Mouse (Mus musculus) heart, embryonic 11.5 days (tissue): ENCODE data around the gene Fam219b. TPM values are rescaled to one million over a fixed set of nuclear protein-coding genes. Genes with fewer than 3 reads are reported as not detected.
A peak's percentile ranks its signal among the peaks of the same experiment; 100 is the strongest.

Experiments
- ATAC-seq: fragments of 200-750 bp; cut with Nextera tagmentation; replicated peaks from 2 replicates; pipeline ENCODE4 v1.8.0; 2017; ENCODE audit warnings: moderate library complexity; ENCODE audit not compliant: insufficient number of reproducible peaks, low FRiP score, low TSS enrichment
- H3K27ac ChIP-seq: fragments of 300-500 bp; sonication (generic); 2 replicates; pipeline ENCODE4 v1.5.1; 2014; ENCODE audit warnings: mild to moderate bottlenecking, low read depth, low read length
- H3K27me3 ChIP-seq: fragments of 300-500 bp; sonication (generic); 2 replicates; pipeline ENCODE4 v1.6.1; 2014; ENCODE audit warnings: mild to moderate bottlenecking, low read length, mixed read lengths; ENCODE audit not compliant: control insufficient read depth, insufficient read depth
- H3K36me3 ChIP-seq: fragments of 300-500 bp; sonication (generic); 2 replicates; pipeline ENCODE4 v1.6.1; 2014; ENCODE audit warnings: mild to moderate bottlenecking, low read length, moderate library complexity, mixed read lengths; ENCODE audit not compliant: control insufficient read depth, insufficient read depth
- H3K4me1 ChIP-seq: fragments of 300-500 bp; sonication (generic); 2 replicates; pipeline ENCODE4 v1.6.1; 2014; ENCODE audit warnings: low read length; ENCODE audit not compliant: control insufficient read depth, insufficient read depth
- H3K4me2 ChIP-seq: fragments of 300-500 bp; sonication (generic); 2 replicates; pipeline ENCODE4 v1.6.1; 2014; ENCODE audit warnings: mild to moderate bottlenecking, moderate library complexity
- H3K4me3 ChIP-seq: fragments of 300-500 bp; sonication (generic); 2 replicates; pipeline ENCODE4 v1.5.1; 2014; ENCODE audit warnings: low read depth, low read length
- H3K9ac ChIP-seq: fragments of 300-500 bp; sonication (generic); 2 replicates; pipeline ENCODE4 v1.6.1; 2014; ENCODE audit warnings: mild to moderate bottlenecking, low read depth, low read length, moderate library complexity
- H3K9me3 ChIP-seq: fragments of 300-500 bp; sonication (generic); replicated peaks from 2 replicates; pipeline ENCODE4 v1.6.1; 2016; ENCODE audit warnings: low read length; ENCODE audit not compliant: control insufficient read depth
- WGBS: fragments of 180-500 bp; shearing (Covaris S2); extraction: QIAGEN DNeasy Blood & Tissue Kit; methylation state at CpG from one replicate; pipeline ENCODE4 v1.1.7; 2014; ENCODE audit not compliant: insufficient replicate concordance; 5-methylcytosine and 5-hydroxymethylcytosine counted together
- polyA plus RNA-seq: library from polyadenylated mRNA; unstranded; fragments of >200 nt; fragmentation: Nextera tagmentation; extraction: Ambion mirVana; gene quantifications from 2 replicates; pipeline ENCODE4 v1.2.1, GENCODE M21; 2014

The Fam219b gene
- polyA plus RNA-seq, 1 experiment from 2014 or later, result 12.6 TPM

- peaks cover 52% of the 10 kb centered on the region for H3K27me3 ChIP-seq
- peak overlapping the region; percentile 42 for H3K4me3 ChIP-seq
- no peaks in the 10 kb centered on the region for H3K9me3 ChIP-seq
- peak overlapping the region; percentile 86 for H3K4me2 ChIP-seq
- no peak overlapping the region for H3K27ac ChIP-seq
- H3K9ac ChIP-seq, result no peak overlapping the region
- no peak for ATAC-seq
- peaks cover 38% of the 10 kb centered on the region for H3K4me1 ChIP-seq
- no peaks in the 10 kb centered on the region for H3K36me3 ChIP-seq
- WGBS, result 4% methylated on average over 23 of the region's 23 CpGs
Measured at GRCm38 (mm10) chr9:57502911-57503621, 34.3 kb upstream of the Fam219b start.

- under 1% methylated on average over 46 of the region's 46 CpGs for WGBS
- Histone ChIP-seq H3K36me3 (no peaks in the 10 kb centered on the region), H3K4me1 (peaks cover 38% of the 10 kb centered on the region), H3K9ac (no peak within 1 kb of the TSS), H3K4me2 (peak within 1 kb of the TSS; percentile 86), H3K27me3 (peaks cover 52% of the 10 kb centered on the region), H3K4me3 (peak within 1 kb of the TSS; percentile 42), H3K9me3 (no peaks in the 10 kb centered on the region), H3K27ac (no peak within 1 kb of the TSS)
- peak; percentile 52; the same call in 1 of the 2 replicates for ATAC-seq
Measured at GRCm38 (mm10) chr9:57503622-57504380, 33.5 kb upstream of the Fam219b start, which contains the start of gene Rpp25. Gene Rpp25 (plus strand): TSS chr9:57504026.

- Histone ChIP-seq H3K4me2 (peak overlapping the region; percentile 86), H3K27ac (no peak overlapping the region), H3K9me3 (no peaks in the 10 kb centered on the region), H3K4me3 (peak overlapping the region; percentile 42), H3K4me1 (peaks cover 38% of the 10 kb centered on the region), H3K27me3 (peaks cover 52% of the 10 kb centered on the region), H3K9ac (no peak overlapping the region), H3K36me3 (no peaks in the 10 kb centered on the region)
- ATAC-seq, result peak; percentile 45
- WGBS, result 1% methylated on average over 34 of the region's 34 CpGs
Measured at GRCm38 (mm10) chr9:57504381-57504700, 33.0 kb upstream of the Fam219b start.

- ATAC-seq, result no peak
- 45% methylated on average over 10 of the region's 10 CpGs for WGBS
- peak overlapping the region; percentile 86 for H3K4me2 ChIP-seq
- H3K4me3 ChIP-seq, result peak overlapping the region; percentile 42; the same call in 1 of the 2 replicates
- no peak overlapping the region for H3K9ac ChIP-seq
- no peak overlapping the region for H3K27ac ChIP-seq
- H3K27me3 ChIP-seq, result peaks cover 51% of the 10 kb centered on the region
- H3K9me3 ChIP-seq, result no peaks in the 10 kb centered on the region
- no peaks in the 10 kb centered on the region for H3K36me3 ChIP-seq
- peaks cover 38% of the 10 kb centered on the region for H3K4me1 ChIP-seq
Measured at GRCm38 (mm10) chr9:57504891-57505290, 32.4 kb upstream of the Fam219b start.

GRCm38 (mm10) chr9:57505700-57506099 lies 31.6 kb upstream of the Fam219b start:
- Histone ChIP-seq H3K4me2 (peak overlapping the region; percentile 86), H3K27me3 (peaks cover 43% of the 10 kb centered on the region), H3K27ac (peak overlapping the region; percentile 73), H3K9me3 (no peaks in the 10 kb centered on the region), H3K4me1 (peaks cover 38% of the 10 kb centered on the region), H3K9ac (peak overlapping the region; percentile 6; the same call in 1 of the 2 replicates), H3K4me3 (no peak overlapping the region), H3K36me3 (no peaks in the 10 kb centered on the region)
- WGBS, result 2% methylated on average over 8 of the region's 8 CpGs
- peak; percentile 87 for ATAC-seq

GRCm38 (mm10) chr9:57510577-57510976 lies 26.8 kb upstream of the Fam219b start:
- H3K9ac ChIP-seq, result no peak overlapping the region
- H3K27ac ChIP-seq, result no peak overlapping the region
- H3K36me3 ChIP-seq, result no peaks in the 10 kb centered on the region
- H3K4me1 ChIP-seq, result peaks cover 6% of the 10 kb centered on the region; the same call in 1 of the 2 replicates
- H3K4me3 ChIP-seq, result no peak overlapping the region
- no peak for ATAC-seq
- H3K4me2 ChIP-seq, result no peak overlapping the region
- WGBS, result 74% methylated on average over 2 of the region's 2 CpGs
- H3K9me3 ChIP-seq, result no peaks in the 10 kb centered on the region
- no peaks in the 10 kb centered on the region for H3K27me3 ChIP-seq

GRCm38 (mm10) chr9:57517113-57517512 lies 20.2 kb upstream of the Fam219b start:
- Histone ChIP-seq H3K27ac (no peak overlapping the region), H3K27me3 (no peaks in the 10 kb centered on the region), H3K4me1 (no peaks in the 10 kb centered on the region), H3K36me3 (no peaks in the 10 kb centered on the region), H3K9ac (no peak overlapping the region), H3K4me3 (no peak overlapping the region), H3K9me3 (0 out of 2 replicates have a peak, but pooled peaks cover 2% of the 10 kb centered on the region), H3K4me2 (no peak overlapping the region)
- ATAC-seq, result no peak
- 10% methylated on average over 3 of the region's 3 CpGs for WGBS

GRCm38 (mm10) chr9:57520375-57521055 lies 16.8 kb upstream of the Fam219b start:
- H3K27ac ChIP-seq, result peak overlapping the region; percentile 99

More at GRCm38 (mm10) chr9:57520375-57521055, 16.8 kb upstream of the Fam219b start:
- peak overlapping the region; percentile 99 for H3K9ac ChIP-seq
- H3K4me2 ChIP-seq, result peak overlapping the region; percentile 76
- peak overlapping the region; percentile 100 for H3K4me3 ChIP-seq
- no peak for ATAC-seq
- H3K27me3 ChIP-seq, result no peaks in the 10 kb centered on the region
- H3K36me3 ChIP-seq, result no peaks in the 10 kb centered on the region
- H3K9me3 ChIP-seq, result 0 out of 2 replicates have a peak, but pooled peaks cover 2% of the 10 kb centered on the region
- WGBS, result 27% methylated on average over 16 of the region's 16 CpGs
- peaks cover 3% of the 10 kb centered on the region; the same call in 1 of the 2 replicates for H3K4me1 ChIP-seq
